Mouse (Mus musculus) hindbrain, embryonic 11.5 days (tissue): ENCODE results near the gene Atxn7. TPM values are rescaled to one million over a fixed set of nuclear protein-coding genes. Genes with fewer than 3 reads are reported as not detected.

ENCODE experiments used
- ATAC-seq: fragments of 200-750 bp; cut with Nextera tagmentation; 2 replicates; pipeline ENCODE4 v1.8.0; 2017; ENCODE audit warnings: mild to moderate bottlenecking, moderate TSS enrichment, moderate library complexity; ENCODE audit not compliant: low FRiP score
- DNase-seq: peaks from one replicate; pipeline ENCODE4 v3.0.0-alpha.2; 2015; ENCODE audit warnings: low spot score
- H3K27ac ChIP-seq: fragments of 300-500 bp; sonication (generic); 2 replicates; pipeline ENCODE4 v1.5.1; 2014; ENCODE audit warnings: mild to moderate bottlenecking, low read depth, low read length
- H3K27me3 ChIP-seq: fragments of 300-500 bp; sonication (generic); 2 replicates; pipeline ENCODE4 v1.6.1; 2014; ENCODE audit warnings: mild to moderate bottlenecking, low read length, moderate library complexity, mixed read lengths; ENCODE audit not compliant: control insufficient read depth, insufficient read depth
- H3K36me3 ChIP-seq: fragments of 300-500 bp; sonication (generic); 2 replicates; pipeline ENCODE4 v1.6.1; 2014; ENCODE audit warnings: mild to moderate bottlenecking, low read length, moderate library complexity, mixed read lengths; ENCODE audit not compliant: control insufficient read depth, insufficient read depth
- H3K4me1 ChIP-seq: fragments of 300-500 bp; sonication (generic); replicated peaks from 2 replicates; pipeline ENCODE4 v1.6.1; 2014; ENCODE audit warnings: low read length, mixed read lengths; ENCODE audit not compliant: control insufficient read depth, insufficient read depth
- H3K4me2 ChIP-seq: fragments of 300-500 bp; sonication (generic); replicated peaks from 2 replicates; pipeline ENCODE4 v1.6.1; 2014; ENCODE audit warnings: mild to moderate bottlenecking, low read depth, low read length
- H3K4me3 ChIP-seq: fragments of 300-500 bp; sonication (generic); 2 replicates; pipeline ENCODE4 v1.5.1; 2014; ENCODE audit warnings: low read depth, low read length
- H3K9ac ChIP-seq: fragments of 300-500 bp; sonication (generic); 2 replicates; pipeline ENCODE4 v1.6.1; 2014; ENCODE audit warnings: low read depth, low read length
- H3K9me3 ChIP-seq: fragments of 300-500 bp; sonication (generic); 2 replicates; pipeline ENCODE4 v1.6.1; 2016; ENCODE audit warnings: low read length; ENCODE audit not compliant: control insufficient read depth
- WGBS: fragments of 180-500 bp; shearing (Covaris S2); extraction: QIAGEN DNeasy Blood & Tissue Kit; methylation state at CpG from one replicate; pipeline ENCODE4 v1.1.7; 2014; 5-methylcytosine and 5-hydroxymethylcytosine counted together
- polyA plus RNA-seq: library from polyadenylated mRNA; unstranded; fragments of >200 nt; fragmentation: Nextera tagmentation; extraction: Ambion mirVana; gene quantifications from 2 replicates; pipeline ENCODE4 v1.2.1, GENCODE M21; 2014

The Atxn7 gene
- polyA plus RNA-seq = 4.4 and 6.3 TPM in 2 replicates

DNA sequence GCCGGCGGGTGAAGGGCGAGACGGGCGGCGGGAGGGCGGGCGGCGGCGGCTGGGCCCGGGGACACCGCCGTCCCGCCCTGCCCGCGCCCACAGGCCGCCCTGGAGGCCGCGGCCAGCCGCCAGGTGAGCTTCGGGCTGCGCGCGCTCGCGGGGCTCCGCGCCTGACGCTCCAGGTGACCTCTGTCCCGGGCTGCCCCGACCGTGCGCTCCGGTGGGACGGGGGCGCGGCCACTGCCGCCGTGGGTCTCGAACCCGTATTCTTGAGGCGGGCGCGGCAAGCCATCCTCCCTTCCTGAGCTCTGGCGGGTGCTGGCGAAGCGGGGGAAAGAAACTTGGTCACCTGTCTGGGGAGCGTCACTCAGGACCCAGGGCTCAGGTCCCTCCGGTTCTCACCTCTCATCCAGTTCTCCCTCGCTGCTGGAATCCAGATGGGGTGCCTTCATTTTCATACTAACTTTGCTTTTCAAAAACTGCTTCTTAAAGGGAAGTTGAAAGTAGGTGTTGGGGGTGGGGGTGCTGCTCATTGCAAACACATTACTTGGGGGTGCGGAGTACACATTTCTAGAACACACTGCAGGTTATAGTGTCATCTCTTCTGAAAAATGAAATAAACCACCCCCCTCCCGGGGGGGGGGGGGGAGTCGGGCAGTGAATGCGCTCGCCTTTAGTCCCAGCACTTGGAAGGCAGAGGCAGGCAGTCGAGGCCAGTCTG lies at the start of gene Atxn7, which contains the start of gene Thoc7:
TSS of gene Atxn7 (plus strand) at position 40 of the 712 bp plus-strand sequence.
TSS of gene Thoc7 (minus strand) at position 452 of the 712 bp plus-strand sequence.
- Histone ChIP-seq H3K4me2 (peak within 1 kb of the TSS; percentile 51), H3K4me1 (no peaks in the 10 kb centered on the region), H3K9me3 (no peaks in the 10 kb centered on the region), H3K9ac (peak within 1 kb of the TSS; percentile 99), H3K4me3 (peak within 1 kb of the TSS; percentile 92), H3K27me3 (no peaks in the 10 kb centered on the region), H3K36me3 (no peaks in the 10 kb centered on the region), H3K27ac (peak within 1 kb of the TSS; percentile 90)
- ATAC-seq (peak; percentile 75), DNase-seq (peak; percentile 67)
- 4% methylated on average over 34 of the region's 56 CpGs for WGBS

- Histone ChIP-seq H3K4me1 (no peaks in the 10 kb centered on the region), H3K9ac (no peak within 1 kb of the TSS), H3K4me3 (no peak within 1 kb of the TSS), H3K9me3 (no peaks in the 10 kb centered on the region), H3K36me3 (no peaks in the 10 kb centered on the region), H3K4me2 (no peak within 1 kb of the TSS), H3K27me3 (no peaks in the 10 kb centered on the region), H3K27ac (no peak within 1 kb of the TSS)
- no peak for DNase-seq
- ATAC-seq = no peak
- 62% methylated on average over 1 of the region's 1 CpGs for WGBS
Measured at GRCm38 (mm10) chr14:13914387-13915082, 46.7 kb upstream of the Atxn7 start, which contains the start of gene Gm281. Gene Gm281, minus strand, starts transcription at chr14:13914478.

DNA sequence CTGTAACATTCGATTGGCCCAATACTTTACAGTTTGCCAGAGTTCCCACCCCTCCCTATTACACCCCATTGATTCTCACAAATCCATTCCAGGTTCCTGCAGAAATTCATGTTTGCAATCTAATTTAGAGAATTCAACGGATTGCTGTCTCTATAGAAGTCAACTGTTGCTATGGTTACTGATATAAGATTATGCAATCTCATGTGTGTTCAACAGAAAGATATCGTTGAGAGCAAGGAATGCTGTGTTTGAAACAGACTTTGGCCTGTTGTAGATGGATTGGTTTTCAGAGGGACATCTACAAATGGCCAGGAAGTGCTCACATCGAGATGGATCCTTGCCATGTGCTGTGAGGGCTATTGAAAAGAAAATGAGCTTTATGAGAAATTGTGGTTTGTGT lies 46.0 kb upstream of the Atxn7 start:
- no peaks in the 10 kb centered on the region for H3K9me3 ChIP-seq
- DNase-seq = no peak
- H3K4me2 ChIP-seq = no peak overlapping the region
- H3K9ac ChIP-seq = no peak overlapping the region
- H3K4me3 ChIP-seq = no peak overlapping the region
- H3K27ac ChIP-seq = no peak overlapping the region
- no peaks in the 10 kb centered on the region for H3K36me3 ChIP-seq
- no peak for ATAC-seq
- H3K4me1 ChIP-seq = no peaks in the 10 kb centered on the region
- WGBS = 85% methylated on average over 4 of the region's 4 CpGs
- H3K27me3 ChIP-seq = no peaks in the 10 kb centered on the region

- H3K27me3 ChIP-seq = no peaks in the 10 kb centered on the region
- ATAC-seq = no peak
- H3K27ac ChIP-seq = no peak overlapping the region
- no peak overlapping the region for H3K4me2 ChIP-seq
- H3K9me3 ChIP-seq = no peaks in the 10 kb centered on the region
- no peak overlapping the region for H3K9ac ChIP-seq
- 88% methylated on average over 10 of the region's 10 CpGs for WGBS
- no peaks in the 10 kb centered on the region for H3K36me3 ChIP-seq
- no peaks in the 10 kb centered on the region for H3K4me1 ChIP-seq
- no peak for DNase-seq
- H3K4me3 ChIP-seq = no peak overlapping the region
Measured at GRCm38 (mm10) chr14:13917208-13917607, 44.0 kb upstream of the Atxn7 start.

DNA sequence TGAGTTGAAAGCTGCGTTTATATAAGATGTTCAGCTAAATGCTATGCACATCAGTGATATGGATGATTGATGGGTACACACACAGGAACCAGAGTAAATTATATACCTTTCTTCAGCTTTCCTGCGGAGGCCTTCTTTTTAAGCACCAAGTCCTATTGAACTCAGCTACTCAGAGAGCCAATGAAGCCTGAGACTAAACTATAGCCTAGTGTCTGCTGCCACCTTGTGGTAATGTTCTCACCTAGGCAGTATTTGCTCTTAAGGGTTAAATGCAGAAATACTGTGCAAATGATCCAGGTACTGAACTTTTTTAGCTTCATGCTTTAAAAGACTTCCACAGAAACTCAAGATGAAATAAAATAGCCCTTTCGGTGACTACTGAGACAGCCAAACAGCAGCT lies 43.6 kb upstream of the Atxn7 start:
- no peak overlapping the region for H3K27ac ChIP-seq
- H3K4me1 ChIP-seq = no peaks in the 10 kb centered on the region
- H3K9ac ChIP-seq = no peak overlapping the region
- ATAC-seq (peak; percentile 71), DNase-seq (peak; percentile 83)
- no peaks in the 10 kb centered on the region for H3K9me3 ChIP-seq
- 42% methylated on average over 3 of the region's 3 CpGs for WGBS
- H3K4me3 ChIP-seq = no peak overlapping the region
- H3K4me2 ChIP-seq = no peak overlapping the region
- no peaks in the 10 kb centered on the region for H3K36me3 ChIP-seq
- H3K27me3 ChIP-seq = no peaks in the 10 kb centered on the region

DNA sequence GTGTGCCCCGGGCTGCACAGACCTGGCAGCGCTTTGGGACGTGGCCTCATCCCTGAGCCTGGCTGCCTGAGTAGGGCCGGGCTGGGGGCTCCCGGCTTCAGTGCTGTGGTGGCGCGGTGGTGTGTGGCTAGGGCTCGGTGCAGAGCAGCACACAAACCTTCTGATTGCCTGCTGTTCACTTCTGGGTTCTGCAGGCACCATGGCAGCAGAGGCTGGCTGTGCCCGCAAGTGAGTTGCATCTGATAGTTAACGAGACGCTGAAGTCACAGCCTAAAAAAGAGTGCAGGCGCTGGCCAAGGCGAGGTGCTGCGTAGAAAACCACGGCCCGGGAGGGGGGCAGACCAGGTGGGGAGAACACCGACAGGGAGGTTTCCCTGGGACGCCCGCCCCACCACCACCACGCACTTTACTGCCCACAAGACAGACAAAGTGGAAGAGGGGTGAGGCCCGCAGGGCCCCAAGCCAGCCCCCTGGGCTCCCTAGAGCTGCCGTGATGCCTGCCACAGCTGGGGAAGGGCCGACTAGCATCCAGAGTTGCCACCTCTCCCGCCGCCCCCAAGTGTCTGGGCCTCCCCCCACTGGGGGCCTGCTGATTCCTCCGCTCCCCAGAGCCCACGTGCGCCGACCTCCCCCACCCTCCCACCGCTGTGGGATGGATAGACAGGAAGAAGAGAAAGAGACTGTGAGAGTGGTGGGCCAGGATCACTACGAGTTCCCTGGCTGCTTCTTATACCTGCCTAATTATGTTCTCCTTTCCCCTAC lies 27.8 kb upstream of the Atxn7 start:
- Histone ChIP-seq H3K36me3 (no peaks in the 10 kb centered on the region), H3K27me3 (no peaks in the 10 kb centered on the region), H3K4me2 (peak overlapping the region; percentile 45), H3K4me1 (no peaks in the 10 kb centered on the region), H3K27ac (no peak overlapping the region), H3K4me3 (peak overlapping the region; percentile 21), H3K9ac (0 out of 2 replicates have a peak overlapping the region, but pooled peaks have one; percentile 34), H3K9me3 (no peaks in the 10 kb centered on the region)
- DNase-seq (peak; percentile 9), ATAC-seq (peak; percentile 60)
- WGBS = 33% methylated on average over 28 of the region's 31 CpGs

- no peaks in the 10 kb centered on the region for H3K9me3 ChIP-seq
- no peak overlapping the region for H3K4me2 ChIP-seq
- H3K27ac ChIP-seq = no peak overlapping the region
- H3K36me3 ChIP-seq = no peaks in the 10 kb centered on the region
- 58% methylated on average over 5 of the region's 5 CpGs for WGBS
- H3K4me1 ChIP-seq = no peaks in the 10 kb centered on the region
- H3K9ac ChIP-seq = no peak overlapping the region
- peak; percentile 4; the same call in 1 of the 2 replicates for ATAC-seq
- no peak for DNase-seq
- H3K4me3 ChIP-seq = no peak overlapping the region
- no peaks in the 10 kb centered on the region for H3K27me3 ChIP-seq
Measured at GRCm38 (mm10) chr14:13934052-13934371, 27.2 kb upstream of the Atxn7 start.

DNA sequence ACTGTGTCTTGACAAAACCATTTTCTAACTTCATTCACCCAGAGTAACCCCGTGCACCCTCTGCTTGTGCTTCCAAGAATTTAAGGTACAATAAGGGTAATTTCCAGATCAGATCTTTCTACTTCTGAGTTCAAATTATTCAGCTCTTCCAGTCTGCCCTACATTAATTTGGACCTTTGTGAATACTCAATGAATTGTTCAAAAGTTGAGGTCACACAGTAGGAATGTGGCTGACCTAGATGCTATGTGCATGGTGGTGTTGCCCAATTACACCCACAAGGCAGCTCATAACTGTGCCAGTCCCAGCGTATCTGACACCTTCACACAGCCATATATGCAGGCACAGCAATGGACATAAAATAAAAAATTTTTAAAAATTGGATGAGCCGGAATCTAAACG lies 16.6 kb upstream of the Atxn7 start:
- no peaks in the 10 kb centered on the region for H3K9me3 ChIP-seq
- H3K36me3 ChIP-seq = 0 out of 2 replicates have a peak, but pooled peaks cover 2% of the 10 kb centered on the region
- H3K4me3 ChIP-seq = no peak overlapping the region
- H3K4me2 ChIP-seq = no peak overlapping the region
- no peak overlapping the region for H3K9ac ChIP-seq
- whole genome bisulfite sequencing = 93% methylated on average over 4 of the region's 4 CpGs
- no peaks in the 10 kb centered on the region for H3K27me3 ChIP-seq
- no peaks in the 10 kb centered on the region for H3K4me1 ChIP-seq
- no peak for ATAC-seq
- no peak overlapping the region for H3K27ac ChIP-seq
- DNase-seq = no peak
